Mouse (Mus musculus) gastrocnemius, adult 2 months (tissue): ENCODE results near the gene Gdf15. TPM values are rescaled to one million over a fixed set of nuclear protein-coding genes. Genes with fewer than 3 reads are reported as not detected.

ENCODE experiments used
- DNase-seq: peaks from one replicate; pipeline ENCODE4 v3.0.0; 2022
- H3K27ac ChIP-seq: fragments of 200-600 bp; 2 replicates; pipeline ENCODE4 v1.8.1; 2022; ENCODE audit warnings: mild to moderate bottlenecking
- H3K4me3 ChIP-seq: fragments of 200-600 bp; 2 replicates; pipeline ENCODE4 v1.8.1; 2022; ENCODE audit warnings: mild to moderate bottlenecking, moderate library complexity
- CTCF ChIP-seq: fragments of 200-600 bp; IDR thresholded peaks from 2 replicates; pipeline ENCODE4 v1.8.1; 2022; ENCODE audit warnings: antibody characterized with exemption, mild to moderate bottlenecking, moderate library complexity
- intact Hi-C: fragments of 180-260 bp; cut with DNase I; formaldehyde crosslinking; loops from one replicate; pipeline ENCODE4 v1.15.1; 2025
- total RNA-seq, 2 experiments: library from RNA; stranded (reverse); gene quantifications; 2 replicates each; pipeline ENCODE4 v1.2.3; 2021

Gene Gdf15
- total RNA-seq, 2 experiments from 2014 or later: 0.28 TPM; not detected in 1

DNA sequence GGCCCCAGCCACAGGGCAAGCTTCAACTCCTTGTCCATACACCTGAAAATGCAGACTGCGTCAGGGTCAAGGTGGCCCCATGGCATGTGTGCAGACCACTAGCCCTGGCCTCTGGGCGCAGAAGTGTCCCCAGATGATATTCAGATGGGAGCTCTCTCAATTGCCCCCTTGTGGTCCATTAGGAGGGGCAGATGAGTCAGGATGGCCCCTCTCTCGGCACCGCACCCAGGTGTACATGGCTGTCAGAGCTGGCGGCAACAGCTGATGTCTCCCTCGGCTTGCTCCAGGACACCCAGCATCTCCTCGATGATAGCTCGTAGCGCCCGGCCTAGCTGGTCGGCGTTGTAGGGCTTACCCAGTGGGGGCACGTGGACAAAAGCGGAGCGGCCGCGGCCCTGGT lies 18.1 kb upstream of the Gdf15 start:
- intact Hi-C loops: loop anchor here (5.0 kb wide), 1 partner anchor 38 kb away; no protein-coding TSS in a partner anchor
- peak overlapping the region; percentile 50; the same call in 1 of the 2 replicates for H3K27ac ChIP-seq
- no peak overlapping the region for H3K4me3 ChIP-seq
- TF ChIP-seq CTCF: no peak
- DNase-seq: no peak

DNA sequence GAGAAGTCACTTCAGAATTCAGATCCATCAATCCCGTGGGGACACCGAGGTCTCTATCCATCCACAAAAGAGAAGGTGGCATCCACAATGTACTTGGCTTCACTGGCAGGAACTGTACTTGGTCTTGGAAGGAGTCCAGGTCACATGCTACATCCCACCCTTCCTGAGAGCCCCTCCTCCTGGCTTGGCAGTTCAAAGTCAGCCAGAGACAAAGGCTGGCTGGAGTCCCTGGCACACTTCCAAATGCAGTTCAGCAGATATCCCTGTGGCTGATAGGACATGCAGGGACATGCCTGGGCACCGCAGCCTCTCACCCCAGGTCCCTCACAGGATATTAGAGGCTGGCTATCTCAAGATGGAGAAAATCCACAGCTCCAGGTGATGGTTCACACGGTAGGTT lies 17.1 kb upstream of the Gdf15 start:
- peak overlapping the region; percentile 75 for H3K27ac ChIP-seq
- DNase-seq: peak; percentile 80
- no peak for TF ChIP-seq CTCF
- H3K4me3 ChIP-seq: no peak overlapping the region
- intact Hi-C loops: no loop called here

DNA sequence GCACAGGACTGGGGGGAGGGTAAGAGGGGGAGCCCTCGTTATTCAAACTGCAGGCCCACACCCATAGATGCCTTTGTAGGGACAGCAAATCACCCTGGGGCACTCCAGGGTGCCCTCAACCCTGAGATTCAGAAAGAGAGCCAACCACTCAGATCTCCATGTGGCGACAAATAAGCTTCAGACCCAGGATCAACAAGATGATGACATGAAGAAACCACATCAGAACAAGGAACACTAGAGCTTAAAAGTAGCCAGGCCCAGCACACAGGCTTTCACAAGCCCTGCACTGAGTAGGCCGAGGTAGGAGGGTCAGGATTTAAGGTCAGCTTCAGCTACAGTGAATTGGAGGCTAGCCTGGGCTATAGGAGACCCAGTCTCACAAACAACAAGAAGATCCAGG lies 16.7 kb upstream of the Gdf15 start:
- DNase-seq: no peak
- intact Hi-C loops: no loop called here
- H3K27ac ChIP-seq: peak overlapping the region; percentile 75
- no peak overlapping the region for H3K4me3 ChIP-seq
- no peak for TF ChIP-seq CTCF

DNA sequence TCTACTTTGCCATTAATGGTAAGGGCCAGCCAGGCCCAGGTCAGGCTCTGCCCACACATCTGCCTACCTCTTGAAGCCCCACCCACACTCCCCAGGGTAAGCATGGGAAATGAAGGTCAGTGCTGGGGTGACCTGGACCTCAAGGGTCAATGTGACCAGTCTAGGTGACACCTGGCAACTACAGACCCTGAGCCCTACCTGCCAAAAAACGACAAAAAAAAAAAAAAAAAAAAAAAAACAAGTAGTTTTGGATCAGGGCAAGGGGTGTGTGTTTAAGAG lies 15.8 kb upstream of the Gdf15 start:
- TF ChIP-seq CTCF: no peak
- intact Hi-C loops: no loop called here
- no peak for DNase-seq

DNA sequence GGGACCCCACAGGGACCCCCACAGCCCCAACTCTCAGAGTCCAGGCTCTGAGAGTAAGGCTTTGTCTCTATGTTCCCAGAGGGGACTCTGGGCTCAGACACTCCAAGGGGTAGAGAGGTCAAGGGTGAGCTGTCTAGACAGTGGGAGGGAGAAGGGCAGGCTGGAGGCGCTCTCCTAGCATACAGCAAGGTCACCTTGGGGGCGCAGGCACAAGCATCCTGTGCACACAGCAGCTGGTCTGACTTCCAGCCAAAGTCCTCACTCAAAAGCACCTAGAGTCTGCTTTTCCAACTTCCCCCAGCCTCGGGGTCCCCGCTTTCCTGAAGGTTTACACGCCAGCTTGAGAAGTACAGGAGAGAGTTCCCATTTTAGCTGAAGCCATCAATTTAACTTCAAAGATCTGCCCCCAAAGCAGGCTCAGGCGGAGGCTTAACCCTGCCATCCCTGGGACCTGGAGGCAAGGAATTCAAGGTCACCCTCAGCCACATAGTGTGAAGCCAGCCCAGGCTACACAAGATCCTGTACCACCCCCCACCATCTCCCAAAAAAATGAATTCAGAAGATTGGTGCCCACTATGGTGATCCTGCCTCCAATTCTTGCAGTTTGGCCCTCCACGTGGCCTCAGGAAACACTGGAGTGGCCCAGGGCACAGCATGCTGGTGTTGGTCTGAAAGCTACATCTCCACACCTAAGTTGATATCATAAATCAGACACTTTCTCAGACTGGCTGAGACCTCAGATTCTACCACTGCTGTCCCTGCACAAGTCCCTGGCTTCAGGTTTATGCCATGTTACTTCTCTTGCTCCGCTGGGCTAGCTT lies 15.3 kb upstream of the Gdf15 start:
- H3K27ac ChIP-seq: peak overlapping the region; percentile 16; the same call in 1 of the 2 replicates
- intact Hi-C loops: no loop called here
- no peak for TF ChIP-seq CTCF
- no peak for DNase-seq
- no peak overlapping the region for H3K4me3 ChIP-seq

More for the DNA sequence above, 15.8 kb upstream of the Gdf15 start:
- Histone ChIP-seq H3K4me3 (no peak overlapping the region), H3K27ac (peak overlapping the region; percentile 16; the same call in 1 of the 2 replicates)

DNA sequence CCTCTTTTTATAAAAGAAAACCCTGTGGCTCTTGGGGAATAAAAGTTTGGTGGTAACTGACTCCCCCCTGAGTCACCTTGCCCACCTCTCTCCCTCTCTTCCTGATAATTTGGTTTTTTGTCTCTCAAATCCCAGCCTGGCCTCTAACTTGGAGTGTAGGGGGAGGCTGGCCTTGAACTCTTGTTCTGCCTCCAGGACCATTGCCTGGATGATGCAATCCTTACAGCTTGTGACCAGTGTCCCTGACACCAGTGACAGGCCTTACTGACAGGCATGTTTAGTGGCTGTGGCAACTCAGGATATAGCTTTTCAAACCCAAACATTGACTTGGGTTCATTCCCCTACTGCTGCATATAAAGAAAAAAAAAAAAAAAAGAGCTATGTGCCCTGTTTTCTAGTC lies 14.5 kb upstream of the Gdf15 start:
- intact Hi-C loops: no loop called here
- H3K27ac ChIP-seq: peak overlapping the region; percentile 35; the same call in 1 of the 2 replicates
- no peak for DNase-seq
- H3K4me3 ChIP-seq: no peak overlapping the region
- no peak for TF ChIP-seq CTCF

DNA sequence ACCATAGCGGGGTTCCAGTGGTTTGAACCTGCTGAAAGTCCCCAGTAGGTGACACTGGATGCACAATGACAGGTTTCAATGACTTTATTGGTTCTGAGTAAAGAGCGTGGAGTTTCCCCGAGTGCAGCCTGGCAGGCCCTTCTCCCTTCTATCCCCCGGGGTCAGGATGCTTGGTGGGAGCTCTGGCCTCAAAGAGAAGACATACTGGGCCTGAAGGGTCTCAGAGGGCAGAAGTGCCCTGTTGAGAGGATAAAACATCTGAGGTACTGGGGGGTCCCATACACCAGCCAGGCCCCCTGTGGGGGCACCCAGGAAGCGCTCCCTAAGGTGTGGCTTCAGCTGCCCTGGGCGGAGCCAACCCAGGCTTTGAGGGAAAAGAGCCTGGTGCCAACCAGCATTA lies 14.1 kb upstream of the Gdf15 start:
- H3K27ac ChIP-seq: peak overlapping the region; percentile 35; the same call in 1 of the 2 replicates
- intact Hi-C loops: no loop called here

DNA sequence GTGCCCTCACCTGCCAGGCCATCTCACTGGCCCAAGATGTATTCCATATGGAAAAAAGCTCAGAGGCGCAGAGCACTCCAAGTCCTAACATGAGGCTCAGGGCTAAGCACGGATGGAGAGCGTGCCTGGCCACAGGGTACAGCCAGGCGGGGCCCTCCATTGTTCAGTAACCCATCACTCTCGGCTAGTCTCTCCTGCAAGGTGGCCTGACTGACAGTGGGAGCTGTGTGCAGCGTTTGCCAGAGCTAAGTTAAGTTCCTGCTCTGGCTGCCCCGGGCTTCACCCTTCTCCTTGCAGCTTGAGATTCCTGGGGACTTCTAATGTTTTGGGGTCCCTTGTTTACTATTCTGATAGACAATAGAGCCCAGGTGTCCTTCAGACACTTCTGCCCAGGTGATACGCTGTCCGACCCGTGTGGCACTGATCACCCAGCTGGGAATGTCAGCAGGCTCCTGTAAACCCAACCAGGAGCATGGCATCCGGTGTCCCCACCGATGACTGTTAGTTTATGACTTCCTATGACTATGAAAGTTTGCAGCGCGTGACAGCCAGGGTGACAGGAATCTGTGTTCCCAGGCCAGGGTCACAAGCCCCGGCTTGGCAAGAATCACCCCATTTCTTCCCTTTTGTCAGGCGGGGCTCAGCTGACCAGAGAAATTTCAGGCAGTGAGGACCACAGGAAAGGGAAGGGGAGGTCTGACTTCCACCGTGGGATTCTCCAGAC lies 13.4 kb upstream of the Gdf15 start:
- TF ChIP-seq CTCF: no peak
- Histone ChIP-seq H3K27ac (peak overlapping the region; percentile 35; the same call in 1 of the 2 replicates), H3K4me3 (no peak overlapping the region)
- intact Hi-C loops: no loop called here
- no peak for DNase-seq

More for the DNA sequence above, 14.1 kb upstream of the Gdf15 start:
- DNase-seq: no peak
- no peak for TF ChIP-seq CTCF
- H3K4me3 ChIP-seq: no peak overlapping the region

DNA sequence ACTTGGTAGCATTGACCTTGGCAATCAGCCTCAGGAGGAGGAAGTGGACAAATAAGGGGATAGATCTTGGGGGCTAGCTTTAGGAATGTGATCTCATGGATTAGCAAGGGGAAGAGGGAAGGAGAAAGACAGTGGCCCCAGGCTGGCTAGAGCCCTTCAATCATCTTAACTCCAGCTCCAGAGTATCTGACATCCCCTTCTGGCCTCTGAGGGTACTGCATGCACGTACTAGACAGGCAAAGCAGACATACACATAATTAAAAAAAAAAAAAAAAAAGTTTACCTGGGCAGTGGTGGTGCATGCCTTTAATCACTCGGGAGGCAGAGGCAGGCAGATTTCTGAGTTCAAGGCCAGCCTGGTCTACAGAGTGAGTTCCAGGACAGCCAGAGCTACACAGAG lies 11.8 kb upstream of the Gdf15 start:
- DNase-seq: no peak
- intact Hi-C loops: no loop called here
- Histone ChIP-seq H3K27ac (no peak overlapping the region), H3K4me3 (no peak overlapping the region)
- TF ChIP-seq CTCF: peak; percentile 41

DNA sequence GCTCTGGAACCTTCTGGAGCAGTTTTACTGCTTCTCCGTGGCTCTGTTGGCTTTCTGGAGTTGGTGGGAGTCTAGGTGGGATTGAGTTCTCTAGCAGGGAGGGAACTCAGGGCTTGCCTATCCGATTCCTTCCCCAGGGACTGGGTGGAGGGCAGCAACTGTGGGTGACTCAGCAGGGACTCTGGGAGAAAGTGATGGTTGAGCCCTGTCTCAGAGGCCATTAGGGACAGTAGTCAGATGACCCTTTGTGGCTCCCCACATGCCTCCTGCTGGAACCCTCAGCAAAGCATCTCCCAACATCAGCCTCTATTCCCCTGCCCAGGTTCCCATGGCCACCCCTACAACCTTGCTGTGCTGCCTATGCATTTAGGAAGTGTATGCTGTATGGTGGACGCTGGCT lies 10.8 kb upstream of the Gdf15 start:
- no peak for TF ChIP-seq CTCF
- intact Hi-C loops: no loop called here
- Histone ChIP-seq H3K4me3 (no peak overlapping the region), H3K27ac (no peak overlapping the region)
- DNase-seq: no peak

DNA sequence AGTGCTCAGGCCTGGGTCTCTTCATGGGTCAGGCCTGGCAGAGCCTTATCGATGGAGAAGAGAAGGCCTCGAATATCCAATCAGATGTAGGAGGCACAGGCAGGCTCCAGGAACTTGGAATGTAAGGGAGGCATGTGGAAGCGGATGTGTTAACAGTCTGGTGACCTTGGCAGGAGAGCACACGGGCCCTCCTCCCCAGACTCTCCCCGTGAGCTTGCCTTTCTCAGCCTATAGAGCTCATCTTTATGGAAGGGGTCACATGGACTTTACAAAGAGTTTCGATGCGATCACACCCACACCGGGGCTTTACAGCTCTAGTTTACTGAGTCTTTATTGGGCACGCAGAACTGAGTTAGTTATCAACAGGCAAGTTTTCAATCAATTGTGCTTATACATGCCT lies 6.5 kb upstream of the Gdf15 start:
- no peak for DNase-seq
- no peak overlapping the region for H3K27ac ChIP-seq
- no peak for TF ChIP-seq CTCF
- no peak overlapping the region for H3K4me3 ChIP-seq
- intact Hi-C loops: no loop called here

DNA sequence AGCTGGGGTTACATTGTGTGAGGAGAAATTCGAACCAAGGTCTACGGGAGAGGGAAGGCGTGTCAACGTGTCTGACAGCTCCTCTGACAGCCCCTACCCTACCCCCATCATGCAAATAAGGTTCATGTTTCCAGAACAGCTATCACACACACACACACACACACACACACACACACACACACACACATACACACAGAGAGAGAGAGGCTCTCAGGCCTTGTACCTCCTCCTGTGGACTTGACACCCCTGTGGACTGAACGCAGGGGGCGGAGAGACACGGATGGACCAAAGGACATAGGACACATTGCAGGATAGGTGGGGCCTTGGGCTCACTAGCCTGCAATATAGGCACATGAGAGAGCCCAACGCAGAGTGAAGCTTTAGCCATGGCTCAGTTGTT lies 4.6 kb upstream of the Gdf15 start:
- DNase-seq: no peak
- Histone ChIP-seq H3K27ac (no peak overlapping the region), H3K4me3 (no peak overlapping the region)
- TF ChIP-seq CTCF: no peak
- intact Hi-C loops: no loop called here

DNA sequence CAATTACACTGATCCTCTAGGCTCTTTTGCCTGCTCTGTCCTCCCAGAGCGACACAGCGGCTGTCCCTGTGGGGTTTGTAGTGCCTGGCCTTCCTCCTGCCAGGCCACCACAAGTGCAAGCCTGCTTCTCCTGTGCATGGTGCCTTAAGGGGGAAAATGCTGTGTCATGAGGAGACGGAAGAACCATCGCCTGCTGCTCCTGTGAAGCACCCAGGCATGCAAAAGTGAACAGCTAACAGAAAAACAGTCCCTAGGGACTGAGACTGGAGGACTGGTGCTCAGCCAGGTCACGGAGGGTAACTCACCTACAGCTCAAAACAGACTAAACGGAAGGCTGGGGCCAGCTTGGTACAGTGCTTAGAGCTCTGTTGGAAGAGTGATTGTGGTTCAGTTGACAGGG lies 3.3 kb upstream of the Gdf15 start:
- intact Hi-C loops: no loop called here
- no peak for DNase-seq
- Histone ChIP-seq H3K27ac (0 out of 2 replicates have a peak overlapping the region, but pooled peaks have one; percentile 24), H3K4me3 (no peak overlapping the region)
- TF ChIP-seq CTCF: no peak
